Mouse (Mus musculus) bone marrow, adult 2 months (tissue): Measurements from ENCODE around the gene Ly86.

ENCODE experiments used
- CTCF ChIP-seq: fragments of 200-500 bp; IDR thresholded peaks from 2 replicates; pipeline ENCODE4 v1.5.1; 2011; ENCODE audit warnings: low read length, control low read depth; ENCODE audit not compliant: control insufficient read depth, insufficient read depth
- POLR2A ChIP-seq: fragments of 200-500 bp; IDR thresholded peaks from 2 replicates; pipeline ENCODE4 v1.6.1; 2011; ENCODE audit warnings: low read depth, mild to moderate bottlenecking, control low read depth, low read length, borderline replicate concordance; ENCODE audit not compliant: control insufficient read depth

GRCm38 (mm10) chr13:37358112-37358511 is 13.1 kb downstream of the Ly86 start:
- TF ChIP-seq CTCF (no peak), POLR2A (no peak)
